ENCODE assay signal across 20 mouse cellular contexts in genomic region chr8:69761814-69762445, GRCm38 (mm10). TPM values are rescaled to one million over a fixed set of nuclear protein-coding genes. Genes with fewer than 3 reads are reported as not detected.
DNase-seq lines count a peak whose midpoint lies in the region; ATAC-seq lines count a peak whose summit lies in the region.
"Had no signal": no experiment of that assay in that cellular context is flagged by ENCODE, and none has a peak within 500 bp of the region (broad histone marks: within the 10 kb centered on the region; RNA-seq: fewer than 3 reads in every experiment).

No protein-coding gene starts in this region.

- DNase-seq in cerebellum, postnatal 10 days = peak; percentile 49 to 56
- no peak for DNase-seq in cerebellum, postnatal 4 days (ENCODE audit: low spot score in 2 of 2)
- peak; percentile 8 for DNase-seq in left cerebral cortex, postnatal 4 days
- no peak for DNase-seq in left cerebral cortex, postnatal 36 days (ENCODE audit: low spot score in 2 of 2)
- DNase-seq in ES-CJ7 (ENCODE audit: low read depth, low spot score) = peak; percentile 62
- DNase-seq: adrenal gland, adult 8-10 months; adrenal gland, postnatal 25 days; cerebellum, adult 11-12 months; cerebellum, adult 8-10 months; forebrain, postnatal 0 days; gastrocnemius, adult 2 months; gastrocnemius, postnatal 14 days; heart, adult 2 months had no signal

- intact Hi-C loops in left cerebral cortex, postnatal 4 days (cut with DNase I) = no loop called here
- intact Hi-C loops in left cerebral cortex, postnatal 36 days (cut with DNase I) = no loop called here

- no peak for ATAC-seq in granulocyte monocyte progenitor cell, adult 5-6 weeks (replicated peaks; ENCODE audit: poor library complexity, severe bottlenecking)
- ATAC-seq: activated CD4-positive, CD25-positive, alpha-beta regulatory T cell, adult 4 months; forebrain, embryonic 14.5 days; forebrain, postnatal 0 days; intestine, embryonic 15.5 days; Patski had no signal

RNA-seq across cellular contexts. Expression of gene Zfp963, which starts 12.2 kb away (rescaled TPM):
- total RNA-seq in left cerebral cortex, postnatal 4 days (2021) = 1 to 10 TPM; 5.3 to 5.6 TPM
- total RNA-seq in left cerebral cortex, postnatal 36 days (2021) = 1 to 10 TPM; 3.4 to 5.3 TPM
- total RNA-seq in granulocyte monocyte progenitor cell, adult 5-6 weeks (2014; fragmentation: Nextera tagmentation) = 1.7 and 9.8 TPM in 2 replicates
- 2.2 TPM in 2 replicates for total RNA-seq in granulocyte monocyte progenitor cell, adult 5-6 weeks (2017)

RNA-seq across cellular contexts. Expression of gene Gm20422, which starts 12.8 kb away (rescaled TPM):
- 1 to 10 TPM in 1 of 2 experiments, under 1 TPM in 1; 0.70 to 1.6 TPM for total RNA-seq in left cerebral cortex, postnatal 4 days (2021)
- 1 to 10 TPM in 1 of 2 experiments, not detected in 1; 1.4 TPM for total RNA-seq in left cerebral cortex, postnatal 36 days (2021)
- not detected in 2 replicates for total RNA-seq in granulocyte monocyte progenitor cell, adult 5-6 weeks (2014; fragmentation: Nextera tagmentation)
- total RNA-seq in granulocyte monocyte progenitor cell, adult 5-6 weeks (2017) = 4.1 TPM in 1 of 2 replicates, not detected in the other
- total RNA-seq: common myeloid progenitor, adult 5-6 weeks; hematopoietic stem cell, adult 5-6 weeks had no signal

RNA-seq across cellular contexts. Expression of gene Atp13a1, which starts 29.0 kb away (rescaled TPM):
- 10 to 100 TPM; 51.9 to 52.3 TPM for total RNA-seq in left cerebral cortex, postnatal 4 days (2021)
- 10 to 100 TPM; 37.1 to 40.1 TPM for total RNA-seq in left cerebral cortex, postnatal 36 days (2021)
- 33.3 and 43.5 TPM in 2 replicates for total RNA-seq in granulocyte monocyte progenitor cell, adult 5-6 weeks (2014; fragmentation: Nextera tagmentation)
- 18.5 and 19.1 TPM in 2 replicates for total RNA-seq in granulocyte monocyte progenitor cell, adult 5-6 weeks (2017)

RNA-seq across cellular contexts. Expression of gene Zfp866, which starts 29.0 kb away (rescaled TPM):
- total RNA-seq in left cerebral cortex, postnatal 4 days (2021) = 10 to 100 TPM; 41.5 to 41.7 TPM
- 10 to 100 TPM; 23.7 to 31.1 TPM for total RNA-seq in left cerebral cortex, postnatal 36 days (2021)
- 25.1 and 35.3 TPM in 2 replicates for total RNA-seq in granulocyte monocyte progenitor cell, adult 5-6 weeks (2014; fragmentation: Nextera tagmentation)
- 17.9 and 18.3 TPM in 2 replicates for total RNA-seq in granulocyte monocyte progenitor cell, adult 5-6 weeks (2017)

RNA-seq across cellular contexts. Expression of gene Gmip, which starts 46.5 kb away (rescaled TPM):
- total RNA-seq in left cerebral cortex, postnatal 4 days (2021) = 10 to 100 TPM; 89.6 to 94.1 TPM
- total RNA-seq in left cerebral cortex, postnatal 36 days (2021) = 10 to 100 TPM; 10.8 to 19.5 TPM
- total RNA-seq in granulocyte monocyte progenitor cell, adult 5-6 weeks (2014; fragmentation: Nextera tagmentation) = 53.7 and 60.9 TPM in 2 replicates
- total RNA-seq in granulocyte monocyte progenitor cell, adult 5-6 weeks (2017) = 26.4 and 43.8 TPM in 2 replicates

Comparison
In these comparisons a context has a peak if more than half of its experiments do, and no peak if none do; other contexts are left out.
1. DNase-seq: peak in cerebellum, postnatal 10 days (2 of 2), left cerebral cortex, postnatal 4 days (single experiment) and ES-CJ7 (single experiment); none in cerebellum, postnatal 4 days (0 of 2) and left cerebral cortex, postnatal 36 days (0 of 2).